Mouse (Mus musculus) forebrain, embryonic 16.5 days (tissue): Measurements from ENCODE around the gene Hoxd8. TPM values are rescaled to one million over a fixed set of nuclear protein-coding genes. Genes with fewer than 3 reads are reported as not detected.

Experiments used
- ATAC-seq: fragments of 200-750 bp; cut with Nextera tagmentation; 2 replicates; pipeline ENCODE4 v1.8.0; 2017; ENCODE audit warnings: mild to moderate bottlenecking, moderate library complexity
- H3K27ac ChIP-seq: fragments of 300-500 bp; sonication (generic); 2 replicates; pipeline ENCODE4 v1.5.1; 2014; ENCODE audit warnings: low read length, control low read depth
- H3K27me3 ChIP-seq: fragments of 300-500 bp; sonication (generic); replicated peaks from 2 replicates; pipeline ENCODE4 v1.6.1; 2014; ENCODE audit warnings: low read length; ENCODE audit not compliant: control insufficient read depth, insufficient read depth
- H3K36me3 ChIP-seq: fragments of 300-500 bp; sonication (generic); 2 replicates; pipeline ENCODE4 v1.6.1; 2014; ENCODE audit not compliant: control insufficient read depth, insufficient read depth
- H3K4me1 ChIP-seq: fragments of 300-500 bp; sonication (generic); replicated peaks from 2 replicates; pipeline ENCODE4 v1.6.1; 2014; ENCODE audit warnings: low read length; ENCODE audit not compliant: control insufficient read depth, insufficient read depth
- H3K4me2 ChIP-seq: fragments of 300-500 bp; sonication (generic); 2 replicates; pipeline ENCODE4 v1.6.1; 2014; ENCODE audit warnings: mild to moderate bottlenecking, low read length, control low read depth
- H3K4me3 ChIP-seq: fragments of 300-500 bp; sonication (generic); replicated peaks from 2 replicates; pipeline ENCODE4 v1.5.1; 2014; ENCODE audit warnings: mild to moderate bottlenecking, low read length, control low read depth
- H3K9ac ChIP-seq: fragments of 300-500 bp; sonication (generic); replicated peaks from 2 replicates; pipeline ENCODE4 v1.6.1; 2014; ENCODE audit warnings: low read depth, low read length, control low read depth
- H3K9me3 ChIP-seq: fragments of 300-500 bp; sonication (generic); 2 replicates; pipeline ENCODE4 v1.6.1; 2016; ENCODE audit warnings: low read length; ENCODE audit not compliant: control insufficient read depth
- WGBS: fragments of 180-500 bp; shearing (Covaris S2); extraction: QIAGEN DNeasy Blood & Tissue Kit; methylation state at CpG from one replicate; pipeline ENCODE4 v1.1.7; 2014; 5-methylcytosine and 5-hydroxymethylcytosine counted together
- polyA plus RNA-seq: library from polyadenylated mRNA; unstranded; fragments of >200 nt; fragmentation: Nextera tagmentation; extraction: Ambion mirVana; gene quantifications from 2 replicates; pipeline ENCODE4 v1.2.1, GENCODE M21; 2015

Hoxd8 gene
- polyA plus RNA-seq, 1 experiment from 2014 or later: not detected

GRCm38 (mm10) chr2:74696442-74697335 lies 7.7 kb upstream of the Hoxd8 start:
- no peak for ATAC-seq
- under 1% methylated on average over 34 of the region's 34 CpGs for WGBS

GRCm38 (mm10) chr2:74697567-74698121 lies 6.8 kb upstream of the Hoxd8 start, which contains the start of gene Hoxd9:
Gene Hoxd9 (plus strand): TSS chr2:74697727.
- peak within 1 kb of the TSS; percentile 28 for H3K4me3 ChIP-seq
- peak within 1 kb of the TSS; percentile 50 for H3K4me2 ChIP-seq
- peak; percentile 66; the same call in 1 of the 2 replicates for ATAC-seq
- no peaks in the 10 kb centered on the region for H3K9me3 ChIP-seq
- WGBS: under 1% methylated on average over 43 of the region's 43 CpGs
- no peak within 1 kb of the TSS for H3K27ac ChIP-seq
- H3K9ac ChIP-seq: no peak within 1 kb of the TSS
- H3K4me1 ChIP-seq: peaks cover 11% of the 10 kb centered on the region
- no peaks in the 10 kb centered on the region for H3K36me3 ChIP-seq
- H3K27me3 ChIP-seq: peaks cover 91% of the 10 kb centered on the region

More at GRCm38 (mm10) chr2:74696442-74697335, 7.7 kb upstream of the Hoxd8 start:
- peaks cover 95% of the 10 kb centered on the region for H3K27me3 ChIP-seq
- peaks cover 11% of the 10 kb centered on the region for H3K4me1 ChIP-seq
- H3K9me3 ChIP-seq: no peaks in the 10 kb centered on the region
- no peaks in the 10 kb centered on the region for H3K36me3 ChIP-seq
- H3K9ac ChIP-seq: no peak overlapping the region
- H3K4me3 ChIP-seq: no peak overlapping the region
- H3K4me2 ChIP-seq: no peak overlapping the region
- no peak overlapping the region for H3K27ac ChIP-seq

- WGBS: under 1% methylated on average over 78 of the region's 86 CpGs
- no peak overlapping the region for H3K9ac ChIP-seq
- no peaks in the 10 kb centered on the region for H3K9me3 ChIP-seq
- peak; percentile 49; the same call in 1 of the 2 replicates for ATAC-seq
- no peak overlapping the region for H3K27ac ChIP-seq
- H3K27me3 ChIP-seq: peaks cover 90% of the 10 kb centered on the region
- peak overlapping the region; percentile 28 for H3K4me3 ChIP-seq
- no peaks in the 10 kb centered on the region for H3K36me3 ChIP-seq
- H3K4me1 ChIP-seq: peaks cover 11% of the 10 kb centered on the region
- peak overlapping the region; percentile 50 for H3K4me2 ChIP-seq
These were observed 6.0 kb upstream of the Hoxd8 start for GRCm38 (mm10) chr2:74698201-74699052.

GRCm38 (mm10) chr2:74699053-74699430 lies 5.4 kb upstream of the Hoxd8 start:
- H3K4me2 ChIP-seq: no peak overlapping the region
- no peak overlapping the region for H3K27ac ChIP-seq
- H3K4me3 ChIP-seq: no peak overlapping the region
- H3K36me3 ChIP-seq: no peaks in the 10 kb centered on the region
- peaks cover 11% of the 10 kb centered on the region for H3K4me1 ChIP-seq
- no peaks in the 10 kb centered on the region for H3K9me3 ChIP-seq
- ATAC-seq: no peak
- no peak overlapping the region for H3K9ac ChIP-seq
- WGBS: under 1% methylated on average over 17 of the region's 17 CpGs
- H3K27me3 ChIP-seq: peaks cover 90% of the 10 kb centered on the region

GRCm38 (mm10) chr2:74699664-74700545 lies 4.5 kb upstream of the Hoxd8 start:
- ATAC-seq: no peak
- H3K27me3 ChIP-seq: peaks cover 88% of the 10 kb centered on the region
- H3K36me3 ChIP-seq: no peaks in the 10 kb centered on the region
- no peaks in the 10 kb centered on the region for H3K9me3 ChIP-seq
- WGBS: 3% methylated on average over 23 of the region's 23 CpGs
- H3K4me2 ChIP-seq: no peak overlapping the region
- H3K4me3 ChIP-seq: no peak overlapping the region
- no peak overlapping the region for H3K9ac ChIP-seq
- H3K4me1 ChIP-seq: peaks cover 15% of the 10 kb centered on the region
- H3K27ac ChIP-seq: no peak overlapping the region

GRCm38 (mm10) chr2:74700546-74701112 lies 3.8 kb upstream of the Hoxd8 start:
- H3K4me2 ChIP-seq: no peak overlapping the region
- peaks cover 22% of the 10 kb centered on the region for H3K4me1 ChIP-seq

GRCm38 (mm10) chr2:74701949-74702819 lies 2.2 kb upstream of the Hoxd8 start:
- H3K9ac ChIP-seq: no peak overlapping the region
- H3K4me3 ChIP-seq: no peak overlapping the region
- peaks cover 24% of the 10 kb centered on the region for H3K4me1 ChIP-seq
- no peak overlapping the region for H3K27ac ChIP-seq
- no peak for ATAC-seq
- H3K9me3 ChIP-seq: no peaks in the 10 kb centered on the region
- no peak overlapping the region for H3K4me2 ChIP-seq
- WGBS: 10% methylated on average over 17 of the region's 17 CpGs
- H3K27me3 ChIP-seq: peaks cover 83% of the 10 kb centered on the region
- no peaks in the 10 kb centered on the region for H3K36me3 ChIP-seq

More at GRCm38 (mm10) chr2:74700546-74701112, 3.8 kb upstream of the Hoxd8 start:
- WGBS: 2% methylated on average over 22 of the region's 22 CpGs
- ATAC-seq: no peak
- no peak overlapping the region for H3K9ac ChIP-seq
- H3K9me3 ChIP-seq: no peaks in the 10 kb centered on the region
- H3K4me3 ChIP-seq: no peak overlapping the region
- H3K36me3 ChIP-seq: no peaks in the 10 kb centered on the region
- H3K27ac ChIP-seq: no peak overlapping the region
- peaks cover 85% of the 10 kb centered on the region for H3K27me3 ChIP-seq
